In genomic region chr4:54932668-54933067, GRCm38 (mm10) we compare ENCODE assay signal across 18 mouse cellular contexts.
"Had no signal": no experiment of that assay in that cellular context is flagged by ENCODE, and none has a peak within 500 bp of the region (broad histone marks: within the 10 kb centered on the region; RNA-seq: fewer than 3 reads in every experiment).

No protein-coding gene starts in this region.

- H3K9me3 ChIP-seq: midbrain, embryonic 10.5 days; midbrain, embryonic 12.5 days; neural tube, embryonic 13.5 days; neural tube, embryonic 15.5 days had no signal

- H3K9ac ChIP-seq: lung, embryonic 14.5 days; midbrain, embryonic 12.5 days; neural tube, embryonic 13.5 days; neural tube, embryonic 15.5 days had no signal

- H3K4me2 ChIP-seq: lung, embryonic 14.5 days; midbrain, embryonic 12.5 days; neural tube, embryonic 13.5 days; neural tube, embryonic 15.5 days had no signal

- H3K4me3 ChIP-seq: midbrain, embryonic 10.5 days; midbrain, embryonic 12.5 days; myocyte; neural tube, embryonic 13.5 days; neural tube, embryonic 15.5 days had no signal

- H3K36me3 ChIP-seq: midbrain, embryonic 10.5 days; midbrain, embryonic 12.5 days; neural tube, embryonic 13.5 days; neural tube, embryonic 15.5 days had no signal

- H3K4me1 ChIP-seq: midbrain, embryonic 10.5 days; midbrain, embryonic 12.5 days; neural tube, embryonic 13.5 days; neural tube, embryonic 15.5 days had no signal

- DNase-seq: lung, adult 18-20 months; lung, embryonic 14.5 days; lung, postnatal 10 days; lung, postnatal 4 days; midbrain, embryonic 14.5 days; retina, postnatal 1 day; right cerebral cortex, adult 18-20 months; right cerebral cortex, postnatal 25 days; right cerebral cortex, postnatal 4 days; spleen, adult 18-20 months; thymus, adult 18-20 months; thymus, postnatal 14 days had no signal

- H3K27me3 ChIP-seq: midbrain, embryonic 12.5 days; neural tube, embryonic 13.5 days; neural tube, embryonic 15.5 days had no signal

- H3K27ac ChIP-seq: midbrain, embryonic 10.5 days; midbrain, embryonic 12.5 days; neural tube, embryonic 13.5 days; neural tube, embryonic 15.5 days had no signal

- ATAC-seq: midbrain, embryonic 16.5 days had no signal
